Mouse (Mus musculus) subcutaneous adipose tissue, adult 2 months (tissue): Measurements from ENCODE around the gene Ppil3. TPM values are rescaled to one million over a fixed set of nuclear protein-coding genes. Genes with fewer than 3 reads are reported as not detected.

Experiments used
- polyA plus RNA-seq: library from polyadenylated mRNA; depleted of rRNA; stranded (reverse); fragments of >200 nt; gene quantifications from 2 replicates; pipeline ENCODE4 v1.2.3, GENCODE M21; 2012; ENCODE audit warnings: low replicate concordance; rRNA removed

The Ppil3 gene
- 21.9 and 22.9 TPM in 2 replicates for polyA plus RNA-seq

GRCm38 (mm10) chr1:58445143-58445722, at the start of gene Ppil3, which contains the start of gene Nif3l1:
TSS of gene Ppil3 (minus strand) at chr1:58445486.
TSS of gene Nif3l1 (plus strand) at chr1:58445151.

GRCm38 (mm10) chr1:58423371-58424248, 21.7 kb downstream of the Ppil3 start, which contains the start of gene Clk1:
TSS of gene Clk1 (minus strand) at chr1:58424066.

GRCm38 (mm10) chr1:58392652-58393283, 52.5 kb downstream of the Ppil3 start, which contains the start of gene Bzw1:
TSS of gene Bzw1 (plus strand) at chr1:58392898.

Other genes with a start within 250 kb of the Ppil3 start
- gene Aox4, start 235.1 kb downstream of the Ppil3 start, polyA plus RNA-seq: 0.26 TPM in 1 of 2 replicates, not detected in the other
- gene Aox2, start 167.2 kb downstream of the Ppil3 start, polyA plus RNA-seq: 0.03 TPM in 1 of 2 replicates, not detected in the other
- gene Bzw1, start 52.6 kb downstream of the Ppil3 start, polyA plus RNA-seq: 34.3 and 43.2 TPM in 2 replicates
- gene Clk1, start 21.4 kb downstream of the Ppil3 start, polyA plus RNA-seq: 77.8 and 84.2 TPM in 2 replicates
- 22.8 and 31.4 TPM in 2 replicates for gene Nif3l1, start 335 bp downstream of the Ppil3 start, polyA plus RNA-seq
- gene Orc2, start 59.6 kb upstream of the Ppil3 start, polyA plus RNA-seq: 12.2 and 14.9 TPM in 2 replicates
- 5.7 and 9.1 TPM in 2 replicates for gene Fam126b, start 140.8 kb upstream of the Ppil3 start, polyA plus RNA-seq
- gene Ndufb3, start 140.9 kb upstream of the Ppil3 start, polyA plus RNA-seq: 93.7 and 198 TPM in 2 replicates